Mouse (Mus musculus) lung, embryonic 16.5 days (tissue): ENCODE measurements around the gene Camta1. TPM values are rescaled to one million over a fixed set of nuclear protein-coding genes. Genes with fewer than 3 reads are reported as not detected.

Source experiments
- ATAC-seq: fragments of 200-750 bp; cut with Nextera tagmentation; 2 replicates; pipeline ENCODE4 v1.8.0; 2017; ENCODE audit warnings: low read depth, mild to moderate bottlenecking, moderate library complexity
- H3K27ac ChIP-seq: fragments of 300-500 bp; sonication (generic); 2 replicates; pipeline ENCODE4 v1.5.1; 2014; ENCODE audit warnings: mild to moderate bottlenecking, control low read depth, low read length
- H3K27me3 ChIP-seq: fragments of 300-500 bp; sonication (generic); 2 replicates; pipeline ENCODE4 v1.6.1; 2014; ENCODE audit warnings: low read depth, low read length, mixed read lengths; ENCODE audit not compliant: control insufficient read depth, insufficient read depth
- H3K36me3 ChIP-seq: fragments of 300-500 bp; sonication (generic); 2 replicates; pipeline ENCODE4 v1.6.1; 2014; ENCODE audit warnings: low read length; ENCODE audit not compliant: control insufficient read depth, insufficient read depth
- H3K4me1 ChIP-seq: fragments of 300-500 bp; sonication (generic); replicated peaks from 2 replicates; pipeline ENCODE4 v1.6.1; 2014; ENCODE audit warnings: low read length, mixed read lengths; ENCODE audit not compliant: control insufficient read depth, insufficient read depth
- H3K4me2 ChIP-seq: fragments of 300-500 bp; sonication (generic); 2 replicates; pipeline ENCODE4 v1.6.1; 2014; ENCODE audit warnings: low read depth, low read length, control low read depth
- H3K4me3 ChIP-seq: fragments of 300-500 bp; sonication (generic); 2 replicates; pipeline ENCODE4 v1.5.1; 2014; ENCODE audit warnings: mild to moderate bottlenecking, low read length, control low read depth
- H3K9ac ChIP-seq: fragments of 300-500 bp; sonication (generic); 2 replicates; pipeline ENCODE4 v1.6.1; 2014; ENCODE audit warnings: low read length, control low read depth
- H3K9me3 ChIP-seq: fragments of 300-500 bp; sonication (generic); 2 replicates; pipeline ENCODE4 v1.6.1; 2016; ENCODE audit warnings: low read length; ENCODE audit not compliant: control insufficient read depth
- WGBS: fragments of 180-500 bp; shearing (Covaris S2); extraction: QIAGEN DNeasy Blood & Tissue Kit; methylation state at CpG from one replicate; pipeline ENCODE4 v1.1.7; 2014; 5-methylcytosine and 5-hydroxymethylcytosine counted together
- polyA plus RNA-seq: library from polyadenylated mRNA; unstranded; fragments of >200 nt; fragmentation: Nextera tagmentation; extraction: Ambion mirVana; gene quantifications from 2 replicates; pipeline ENCODE4 v1.2.1, GENCODE M21; 2015

Camta1 gene
- polyA plus RNA-seq, 1 experiment from 2014 or later: 89.4 TPM

- H3K27ac ChIP-seq: no peak overlapping the region
- H3K36me3 ChIP-seq: no peaks in the 10 kb centered on the region
- 81% methylated on average over 12 of the region's 12 CpGs for WGBS
- no peaks in the 10 kb centered on the region for H3K27me3 ChIP-seq
- H3K9me3 ChIP-seq: no peaks in the 10 kb centered on the region
- no peak overlapping the region for H3K9ac ChIP-seq
- H3K4me3 ChIP-seq: no peak overlapping the region
- H3K4me2 ChIP-seq: no peak overlapping the region
- no peak for ATAC-seq
- H3K4me1 ChIP-seq: peaks cover 3% of the 10 kb centered on the region; the same call in 1 of the 2 replicates
Measured at GRCm38 (mm10) chr4:151346673-151347072, 515.0 kb downstream of the Camta1 start.

- H3K4me1 ChIP-seq: no peaks in the 10 kb centered on the region
- 67% methylated on average over 10 of the region's 10 CpGs for WGBS
- no peaks in the 10 kb centered on the region for H3K27me3 ChIP-seq
- no peaks in the 10 kb centered on the region for H3K9me3 ChIP-seq
- no peak overlapping the region for H3K4me2 ChIP-seq
- ATAC-seq: no peak
- H3K27ac ChIP-seq: no peak overlapping the region
- no peaks in the 10 kb centered on the region for H3K36me3 ChIP-seq
- no peak overlapping the region for H3K4me3 ChIP-seq
- H3K9ac ChIP-seq: no peak overlapping the region
Measured at GRCm38 (mm10) chr4:151344811-151345210, 516.9 kb downstream of the Camta1 start.

DNA sequence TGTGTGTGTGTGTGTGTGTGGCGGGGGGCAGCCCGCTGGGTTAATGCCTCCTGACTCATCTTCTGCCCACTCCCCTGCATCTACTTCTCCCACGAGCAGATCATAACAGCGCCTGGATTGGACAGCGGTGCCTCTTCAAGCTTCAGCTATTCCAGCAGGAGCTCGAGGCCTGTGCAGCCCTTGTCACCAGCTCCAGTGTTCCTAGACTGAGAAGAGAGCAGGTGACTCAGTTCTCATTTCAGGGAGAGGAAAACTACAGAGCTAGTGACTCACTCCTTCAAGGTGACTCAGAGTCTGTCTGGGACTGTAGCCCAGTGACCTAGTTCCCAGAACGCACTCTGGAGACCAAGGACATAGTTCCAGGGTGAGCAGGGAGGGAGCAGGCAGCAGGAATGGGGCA, 522.3 kb downstream of the Camta1 start:
- no peak overlapping the region for H3K27ac ChIP-seq
- WGBS: 76% methylated on average over 7 of the region's 7 CpGs
- no peak for ATAC-seq

GRCm38 (mm10) chr4:151338931-151339330, 522.7 kb downstream of the Camta1 start:
- Histone ChIP-seq H3K27me3 (no peaks in the 10 kb centered on the region), H3K4me2 (no peak overlapping the region), H3K9me3 (no peaks in the 10 kb centered on the region), H3K4me3 (no peak overlapping the region), H3K4me1 (no peaks in the 10 kb centered on the region), H3K27ac (no peak overlapping the region), H3K36me3 (no peaks in the 10 kb centered on the region), H3K9ac (no peak overlapping the region)
- WGBS: 71% methylated on average over 7 of the region's 7 CpGs
- no peak for ATAC-seq

More for the DNA sequence above, 522.3 kb downstream of the Camta1 start:
- Histone ChIP-seq H3K4me2 (no peak overlapping the region), H3K27me3 (no peaks in the 10 kb centered on the region), H3K36me3 (no peaks in the 10 kb centered on the region), H3K4me3 (no peak overlapping the region), H3K9me3 (no peaks in the 10 kb centered on the region), H3K9ac (no peak overlapping the region), H3K4me1 (no peaks in the 10 kb centered on the region)

DNA sequence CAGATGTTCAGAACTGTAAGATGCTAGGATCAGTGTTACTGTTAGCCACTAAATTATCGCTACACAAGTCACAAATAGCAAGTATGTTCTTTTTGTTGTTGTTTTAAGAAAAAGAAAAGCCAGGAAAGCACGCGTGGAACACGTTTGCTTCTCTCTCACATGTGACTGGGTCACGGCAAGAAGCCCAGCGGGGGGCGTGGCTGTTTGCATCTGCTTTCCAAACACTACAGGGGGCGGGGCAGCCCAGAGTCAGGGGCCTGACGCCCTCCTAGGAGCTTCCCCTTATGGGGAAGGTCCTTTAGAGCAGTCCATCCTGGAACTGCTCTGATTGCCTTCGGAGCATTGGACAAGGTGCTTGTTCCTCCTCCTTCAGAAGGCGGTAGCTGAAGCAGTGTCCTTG, 524.1 kb downstream of the Camta1 start:
- no peaks in the 10 kb centered on the region for H3K4me1 ChIP-seq
- no peak for ATAC-seq
- 22% methylated on average over 11 of the region's 11 CpGs for WGBS
- no peak overlapping the region for H3K4me3 ChIP-seq
- H3K27ac ChIP-seq: no peak overlapping the region
- H3K9me3 ChIP-seq: no peaks in the 10 kb centered on the region
- no peaks in the 10 kb centered on the region for H3K27me3 ChIP-seq
- H3K4me2 ChIP-seq: no peak overlapping the region
- H3K36me3 ChIP-seq: no peaks in the 10 kb centered on the region
- no peak overlapping the region for H3K9ac ChIP-seq

DNA sequence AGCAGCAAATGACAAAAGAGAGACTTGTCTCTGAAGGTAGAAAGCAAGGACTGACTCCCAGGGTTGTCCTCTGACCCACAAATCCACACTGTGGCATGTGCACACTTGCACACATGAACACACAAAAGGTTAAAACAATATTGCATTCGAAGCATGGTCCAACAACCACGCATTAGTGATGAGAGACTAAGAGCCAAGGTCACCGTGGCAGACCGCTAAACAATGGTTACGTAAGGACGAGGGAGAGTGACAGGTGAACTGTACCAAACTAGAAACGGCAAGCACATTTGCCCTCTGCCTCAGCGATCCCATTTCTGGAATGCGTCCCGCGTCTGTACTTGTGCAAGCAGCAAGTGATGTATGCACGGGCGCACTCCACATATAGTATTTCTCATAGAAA, 525.3 kb downstream of the Camta1 start:
- ATAC-seq: no peak
- WGBS: 74% methylated on average over 13 of the region's 13 CpGs

GRCm38 (mm10) chr4:151334951-151335742, 526.5 kb downstream of the Camta1 start:
- no peaks in the 10 kb centered on the region for H3K4me1 ChIP-seq
- no peak for ATAC-seq
- H3K4me2 ChIP-seq: no peak overlapping the region
- H3K27me3 ChIP-seq: no peaks in the 10 kb centered on the region
- H3K27ac ChIP-seq: no peak overlapping the region
- H3K4me3 ChIP-seq: no peak overlapping the region
- H3K36me3 ChIP-seq: no peaks in the 10 kb centered on the region
- no peak overlapping the region for H3K9ac ChIP-seq
- WGBS: 46% methylated on average over 23 of the region's 23 CpGs
- no peaks in the 10 kb centered on the region for H3K9me3 ChIP-seq

More for the DNA sequence above, 525.3 kb downstream of the Camta1 start:
- no peak overlapping the region for H3K9ac ChIP-seq
- H3K36me3 ChIP-seq: no peaks in the 10 kb centered on the region
- H3K4me1 ChIP-seq: no peaks in the 10 kb centered on the region
- H3K4me2 ChIP-seq: no peak overlapping the region
- no peaks in the 10 kb centered on the region for H3K9me3 ChIP-seq
- no peak overlapping the region for H3K4me3 ChIP-seq
- no peaks in the 10 kb centered on the region for H3K27me3 ChIP-seq
- H3K27ac ChIP-seq: no peak overlapping the region

DNA sequence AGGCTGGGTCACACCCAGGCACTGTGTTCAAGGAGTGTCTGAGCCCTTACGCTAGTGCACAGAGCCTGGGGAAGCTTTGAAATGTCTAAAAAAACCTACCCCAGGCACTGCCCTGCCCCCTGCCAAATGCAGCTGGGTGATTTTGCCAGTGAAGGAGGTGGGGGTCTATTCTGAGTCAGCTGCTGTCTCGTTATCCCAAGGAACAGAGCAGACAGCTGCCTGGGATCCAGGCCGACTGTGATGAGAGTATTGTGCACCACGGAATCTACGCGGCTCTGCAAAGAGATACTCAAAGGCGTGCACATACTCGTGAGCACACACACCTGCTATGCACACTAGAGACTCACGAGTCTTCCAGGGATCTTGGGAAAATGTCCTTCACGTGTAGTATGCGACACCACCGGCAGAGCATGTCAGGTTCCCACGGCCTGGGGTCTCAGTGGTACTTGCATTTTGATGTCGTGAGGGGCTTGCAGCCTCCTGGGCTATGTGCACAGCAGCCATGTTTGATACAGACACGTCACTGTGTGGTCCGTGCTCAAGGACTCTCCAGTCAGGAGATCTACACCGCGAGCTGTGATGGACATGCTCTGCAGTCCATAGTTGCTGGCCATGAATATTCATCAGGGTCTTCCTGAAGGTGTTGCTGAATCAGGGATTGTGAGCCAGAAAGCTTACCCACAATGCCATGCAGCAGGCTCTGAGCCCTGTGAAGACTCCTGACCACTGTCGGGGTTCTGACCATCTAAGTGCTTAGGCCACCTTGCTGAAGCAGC, 529.4 kb downstream of the Camta1 start:
- H3K4me1 ChIP-seq: no peaks in the 10 kb centered on the region
- H3K36me3 ChIP-seq: no peaks in the 10 kb centered on the region
- no peak overlapping the region for H3K27ac ChIP-seq
- H3K4me2 ChIP-seq: no peak overlapping the region
- H3K4me3 ChIP-seq: no peak overlapping the region
- no peak for ATAC-seq
- no peaks in the 10 kb centered on the region for H3K9me3 ChIP-seq
- H3K9ac ChIP-seq: no peak overlapping the region
- 69% methylated on average over 19 of the region's 19 CpGs for WGBS
- H3K27me3 ChIP-seq: no peaks in the 10 kb centered on the region

DNA sequence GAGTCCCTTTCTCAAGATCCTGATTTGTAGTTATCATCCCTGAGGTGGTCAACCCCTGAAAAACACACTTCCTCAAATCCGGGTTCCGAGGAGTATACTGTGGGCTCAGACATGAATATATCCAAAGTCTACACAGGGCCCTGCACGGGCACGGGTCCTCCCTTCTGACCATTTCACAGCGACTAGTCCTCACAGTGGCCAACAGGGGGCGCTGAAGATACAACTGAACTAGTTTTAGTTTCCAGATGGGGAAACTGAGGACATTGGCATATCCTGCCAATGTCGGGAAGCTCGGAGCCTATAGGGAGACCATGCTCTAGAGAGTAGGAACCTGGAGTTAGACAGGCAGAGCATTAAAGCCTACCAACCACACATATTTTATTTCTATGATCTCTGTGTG, 530.7 kb downstream of the Camta1 start:
- Histone ChIP-seq H3K27ac (no peak overlapping the region), H3K4me1 (no peaks in the 10 kb centered on the region), H3K36me3 (no peaks in the 10 kb centered on the region), H3K4me2 (no peak overlapping the region), H3K27me3 (no peaks in the 10 kb centered on the region), H3K9ac (no peak overlapping the region), H3K9me3 (no peaks in the 10 kb centered on the region), H3K4me3 (no peak overlapping the region)
- no peak for ATAC-seq
- 56% methylated on average over 8 of the region's 8 CpGs for WGBS
